Mouse (Mus musculus): ENCODE measurements around the gene Dcaf4. TPM values are rescaled to one million over a fixed set of nuclear protein-coding genes. Genes with fewer than 3 reads are reported as not detected.

Gene Dcaf4
- polyA plus RNA-seq, 1 experiment = 11.7 TPM

GRCm38 (mm10) chr12:83479140-83479539, 41.1 kb upstream of the Dcaf4 start:
- Histone ChIP-seq H3K27me3 (ENCODE audit: control insufficient read depth, insufficient read depth, insufficient read length) (peaks cover 15% of the 10 kb centered on the region), H3K36me3 (ENCODE audit: control insufficient read depth, insufficient read depth) (no peaks in the 10 kb centered on the region), H3K79me3 (ENCODE audit: low read depth) (no peaks in the 10 kb centered on the region), H3K79me2 (ENCODE audit: control insufficient read depth, insufficient read depth) (no peaks in the 10 kb centered on the region), H3K4me3 (ENCODE audit: insufficient read depth, poor library complexity, severe bottlenecking) (no peak overlapping the region), H3ac (ENCODE audit: control insufficient read depth, insufficient read length, low read depth) (no peak overlapping the region)
- TF ChIP-seq USF1 (IDR thresholded peaks at IDR 0.05; ENCODE audit: low read depth) (no peak), MYOG (IDR thresholded peaks at IDR 0.05; ENCODE audit: control insufficient read depth, extremely low read depth, insufficient read length) (no peak), CEBPB (IDR thresholded peaks at IDR 0.05; ENCODE audit: low read depth) (no peak), MAX (IDR thresholded peaks at IDR 0.05) (no peak), CTCF (IDR thresholded peaks at IDR 0.05; ENCODE audit: control insufficient read depth, insufficient read depth, insufficient read length) (no peak), FOSL1 (IDR thresholded peaks at IDR 0.05; ENCODE audit: insufficient read depth, low read length, poor library complexity, severe bottlenecking) (no peak), MYOD1 (IDR thresholded peaks at IDR 0.05; ENCODE audit: control insufficient read depth, insufficient read length, low read depth) (no peak)

DNA sequence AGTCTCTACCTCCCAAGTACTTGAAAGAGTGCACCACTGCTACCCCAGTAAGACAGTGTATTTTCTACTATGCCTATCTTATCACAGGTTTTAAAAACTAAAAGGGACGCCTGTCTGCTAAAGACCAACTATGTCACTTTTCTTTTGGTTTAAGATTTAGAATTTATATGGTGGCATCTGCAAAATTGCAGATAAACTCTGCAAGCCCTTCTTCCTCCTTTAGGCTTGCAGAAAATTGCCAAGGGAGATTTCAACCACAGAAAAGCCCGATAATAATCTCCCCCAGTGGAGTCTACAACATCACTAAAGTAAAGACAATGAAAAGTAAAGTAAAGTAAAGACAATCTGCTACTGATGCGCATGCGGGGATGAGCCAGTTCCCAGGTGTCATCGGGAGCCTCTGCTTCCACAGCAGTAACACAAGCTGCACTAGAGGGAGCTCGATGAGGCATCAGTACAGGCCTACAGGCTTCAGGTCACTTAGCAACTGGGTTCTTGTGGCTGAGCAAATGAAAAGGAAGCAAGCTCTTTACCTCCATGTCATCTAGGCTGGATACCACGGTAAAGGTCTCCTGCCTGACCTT, 40.4 kb upstream of the Dcaf4 start:
- peaks cover 20% of the 10 kb centered on the region for H3K27me3 ChIP-seq (ENCODE audit: control insufficient read depth, insufficient read depth, insufficient read length)
- no peak overlapping the region for H3K4me3 ChIP-seq (ENCODE audit: insufficient read depth, poor library complexity, severe bottlenecking)
- no peaks in the 10 kb centered on the region for H3K36me3 ChIP-seq (ENCODE audit: control insufficient read depth, insufficient read depth)
- no peaks in the 10 kb centered on the region for H3K79me2 ChIP-seq (ENCODE audit: control insufficient read depth, insufficient read depth)
- no peak overlapping the region for H3ac ChIP-seq (ENCODE audit: control insufficient read depth, insufficient read length, low read depth)
- H3K79me3 ChIP-seq (ENCODE audit: low read depth) = no peaks in the 10 kb centered on the region
- no peak for TF ChIP-seq CTCF (IDR thresholded peaks at IDR 0.05; ENCODE audit: control insufficient read depth, insufficient read depth, insufficient read length)
- no peak for TF ChIP-seq FOSL1 (IDR thresholded peaks at IDR 0.05; ENCODE audit: insufficient read depth, low read length, poor library complexity, severe bottlenecking)
- no peak for TF ChIP-seq MAX (IDR thresholded peaks at IDR 0.05)
- TF ChIP-seq CEBPB (IDR thresholded peaks at IDR 0.05; ENCODE audit: low read depth) = no peak
- TF ChIP-seq MYOG (IDR thresholded peaks at IDR 0.05; ENCODE audit: control insufficient read depth, extremely low read depth, insufficient read length) = no peak
- TF ChIP-seq USF1 (IDR thresholded peaks at IDR 0.05; ENCODE audit: low read depth) = no peak
- no peak for TF ChIP-seq MYOD1 (IDR thresholded peaks at IDR 0.05; ENCODE audit: control insufficient read depth, insufficient read length, low read depth)

DNA sequence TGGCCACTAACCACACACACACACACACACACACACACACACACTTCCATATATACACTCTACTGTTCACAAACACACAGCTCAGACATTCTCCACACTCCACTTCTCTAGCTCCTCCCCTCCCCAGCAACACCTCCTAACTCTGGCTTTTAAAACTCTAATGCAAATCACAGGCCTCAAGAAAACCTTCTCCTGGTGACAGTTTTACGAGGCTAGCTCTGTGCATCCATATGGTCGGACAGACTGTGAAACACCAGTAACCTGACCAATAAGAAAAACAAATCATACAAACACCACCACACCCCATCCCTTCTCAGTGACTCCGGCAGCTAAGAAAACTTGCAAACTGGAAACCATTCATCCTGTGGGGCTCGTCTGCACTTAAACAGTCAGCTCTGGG, 38.8 kb upstream of the Dcaf4 start:
- no peaks in the 10 kb centered on the region for H3K79me2 ChIP-seq (ENCODE audit: control insufficient read depth, insufficient read depth)
- H3K4me3 ChIP-seq (ENCODE audit: insufficient read depth, poor library complexity, severe bottlenecking) = no peak overlapping the region
- H3K27me3 ChIP-seq (ENCODE audit: control insufficient read depth, insufficient read depth, insufficient read length) = peaks cover 33% of the 10 kb centered on the region
- H3ac ChIP-seq (ENCODE audit: control insufficient read depth, insufficient read length, low read depth) = no peak overlapping the region
- TF ChIP-seq FOSL1 (IDR thresholded peaks at IDR 0.05; ENCODE audit: insufficient read depth, low read length, poor library complexity, severe bottlenecking) (no peak), USF1 (IDR thresholded peaks at IDR 0.05; ENCODE audit: low read depth) (no peak), CEBPB (IDR thresholded peaks at IDR 0.05; ENCODE audit: low read depth) (no peak), CTCF (IDR thresholded peaks at IDR 0.05; ENCODE audit: control insufficient read depth, insufficient read depth, insufficient read length) (no peak), MAX (IDR thresholded peaks at IDR 0.05) (no peak), MYOG (IDR thresholded peaks at IDR 0.05; ENCODE audit: control insufficient read depth, extremely low read depth, insufficient read length) (no peak), MYOD1 (IDR thresholded peaks at IDR 0.05; ENCODE audit: control insufficient read depth, insufficient read length, low read depth) (no peak)
- no peaks in the 10 kb centered on the region for H3K36me3 ChIP-seq (ENCODE audit: control insufficient read depth, insufficient read depth)
- H3K79me3 ChIP-seq (ENCODE audit: low read depth) = no peaks in the 10 kb centered on the region

- no peak overlapping the region for H3K4me3 ChIP-seq (ENCODE audit: insufficient read depth, poor library complexity, severe bottlenecking)
- H3K79me2 ChIP-seq (ENCODE audit: control insufficient read depth, insufficient read depth) = no peaks in the 10 kb centered on the region
- H3K79me3 ChIP-seq (ENCODE audit: low read depth) = no peaks in the 10 kb centered on the region
- no peak overlapping the region for H3ac ChIP-seq (ENCODE audit: control insufficient read depth, insufficient read length, low read depth)
- no peaks in the 10 kb centered on the region for H3K36me3 ChIP-seq (ENCODE audit: control insufficient read depth, insufficient read depth)
- TF ChIP-seq FOSL1 (IDR thresholded peaks at IDR 0.05; ENCODE audit: insufficient read depth, low read length, poor library complexity, severe bottlenecking) = no peak
- TF ChIP-seq CEBPB (IDR thresholded peaks at IDR 0.05; ENCODE audit: low read depth) = no peak
- no peak for TF ChIP-seq MYOG (IDR thresholded peaks at IDR 0.05; ENCODE audit: control insufficient read depth, extremely low read depth, insufficient read length)
- TF ChIP-seq USF1 (IDR thresholded peaks at IDR 0.05; ENCODE audit: low read depth) = no peak
- TF ChIP-seq MYOD1 (IDR thresholded peaks at IDR 0.05; ENCODE audit: control insufficient read depth, insufficient read length, low read depth) = no peak
- no peak for TF ChIP-seq CTCF (IDR thresholded peaks at IDR 0.05; ENCODE audit: control insufficient read depth, insufficient read depth, insufficient read length)
- TF ChIP-seq MAX (IDR thresholded peaks at IDR 0.05) = no peak
- peaks cover 28% of the 10 kb centered on the region for H3K27me3 ChIP-seq (ENCODE audit: control insufficient read depth, insufficient read depth, insufficient read length)
Measured at GRCm38 (mm10) chr12:83483653-83484052, 36.6 kb upstream of the Dcaf4 start.

GRCm38 (mm10) chr12:83484855-83485745, 35.2 kb upstream of the Dcaf4 start:
- no peak for TF ChIP-seq MYOG (IDR thresholded peaks at IDR 0.05; ENCODE audit: control insufficient read depth, extremely low read depth, insufficient read length)
- TF ChIP-seq MYOD1 (IDR thresholded peaks at IDR 0.05; ENCODE audit: control insufficient read depth, insufficient read length, low read depth) = no peak
- no peak for TF ChIP-seq MAX (IDR thresholded peaks at IDR 0.05)
- TF ChIP-seq FOSL1 (IDR thresholded peaks at IDR 0.05; ENCODE audit: insufficient read depth, low read length, poor library complexity, severe bottlenecking) = no peak
- TF ChIP-seq USF1 (IDR thresholded peaks at IDR 0.05; ENCODE audit: low read depth) = no peak
- no peak for TF ChIP-seq CTCF (IDR thresholded peaks at IDR 0.05; ENCODE audit: control insufficient read depth, insufficient read depth, insufficient read length)
- TF ChIP-seq CEBPB (IDR thresholded peaks at IDR 0.05; ENCODE audit: low read depth) = no peak
- Histone ChIP-seq H3K27me3 (ENCODE audit: control insufficient read depth, insufficient read depth, insufficient read length) (peaks cover 28% of the 10 kb centered on the region), H3K79me2 (ENCODE audit: control insufficient read depth, insufficient read depth) (no peaks in the 10 kb centered on the region), H3K4me3 (ENCODE audit: insufficient read depth, poor library complexity, severe bottlenecking) (no peak overlapping the region), H3K36me3 (ENCODE audit: control insufficient read depth, insufficient read depth) (no peaks in the 10 kb centered on the region), H3ac (ENCODE audit: control insufficient read depth, insufficient read length, low read depth) (no peak overlapping the region), H3K79me3 (ENCODE audit: low read depth) (no peaks in the 10 kb centered on the region)
